Mouse (Mus musculus): Measurements from ENCODE around the gene Snx13. TPM values are rescaled to one million over a fixed set of nuclear protein-coding genes. Genes with fewer than 3 reads are reported as not detected.

Gene Snx13
- polyA plus RNA-seq (2014; fragmentation: Nextera tagmentation; extraction: Ambion mirVana): 23.4 and 27.6 TPM in 2 replicates

DNA sequence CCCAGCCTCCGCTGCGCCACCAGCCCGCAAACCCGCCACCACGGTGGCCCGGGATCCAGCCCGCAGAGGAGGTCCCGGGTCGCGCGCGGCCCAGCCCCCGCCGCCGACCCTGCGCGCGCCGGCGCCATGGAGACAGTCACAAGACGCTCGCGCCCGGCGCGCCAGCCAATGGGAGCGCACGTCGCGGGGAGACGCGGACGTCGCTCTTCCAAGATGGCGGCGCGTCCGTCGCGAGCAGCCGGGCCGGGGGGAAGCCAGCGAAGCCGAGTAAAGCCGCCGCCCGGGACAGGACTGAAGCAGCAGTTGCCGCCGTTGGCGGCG is at the start of gene Snx13:
Gene Snx13, plus strand, starts transcription at position 188 of the 321 bp plus-strand sequence.
- TF ChIP-seq CTCF (IDR thresholded peaks at IDR 0.05; ENCODE audit: low read depth): no peak
- ATAC-seq (ENCODE audit: insufficient read depth): peak; percentile 99
- peak; percentile 97 for DNase-seq
- Histone ChIP-seq H3K4me1 (ENCODE audit: insufficient read depth) (peaks cover 6% of the 10 kb centered on the region; the same call in 1 of the 2 replicates), H3K36me3 (ENCODE audit: insufficient read depth) (no peaks in the 10 kb centered on the region), H3K27me3 (ENCODE audit: insufficient read depth, low read length) (no peaks in the 10 kb centered on the region), H3K27ac (ENCODE audit: low read depth) (peak within 1 kb of the TSS; percentile 96), H3K9me3 (ENCODE audit: low read depth, low read length) (no peaks in the 10 kb centered on the region), H3K9ac (peak within 1 kb of the TSS; percentile 91), H3K4me2 (peak within 1 kb of the TSS; percentile 77), H3K4me3 (ENCODE audit: low read depth, low read length) (peak within 1 kb of the TSS; percentile 94)
- WGBS: under 1% methylated on average over 51 of the region's 51 CpGs

DNA sequence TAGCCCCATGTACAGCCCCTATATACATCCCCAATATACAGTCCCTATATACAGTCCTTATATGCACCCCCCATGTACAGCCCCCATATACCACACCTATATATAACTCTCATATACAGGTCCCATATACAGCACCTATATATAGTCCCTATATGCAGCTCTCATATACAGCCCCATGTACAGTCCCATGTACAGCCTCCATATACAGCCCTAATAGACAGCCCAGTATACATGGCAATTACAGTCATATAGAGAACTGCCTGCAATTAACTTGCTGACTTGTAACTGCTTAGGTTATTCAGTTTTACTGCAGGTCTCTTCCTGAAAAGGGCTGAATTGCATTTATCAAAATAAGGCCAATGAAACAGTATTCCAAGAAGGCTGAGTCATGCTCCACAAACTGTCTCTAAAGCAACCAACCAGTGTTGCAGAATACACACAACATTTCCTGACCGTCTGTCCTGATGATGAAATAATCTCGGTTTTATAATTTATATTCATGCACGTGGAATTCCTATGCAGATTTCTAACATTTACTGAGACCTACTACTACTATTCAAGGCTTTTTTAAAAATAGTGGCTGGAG is 49.3 kb upstream of the Snx13 start:
- no peak overlapping the region for H3K9ac ChIP-seq
- WGBS: 88% methylated on average over 3 of the region's 3 CpGs
- H3K4me3 ChIP-seq (ENCODE audit: low read depth, low read length): no peak overlapping the region
- peaks cover 5% of the 10 kb centered on the region; the same call in 1 of the 2 replicates for H3K9me3 ChIP-seq (ENCODE audit: low read depth, low read length)
- DNase-seq (no peak), ATAC-seq (ENCODE audit: insufficient read depth) (no peak)
- H3K4me1 ChIP-seq (ENCODE audit: insufficient read depth): no peaks in the 10 kb centered on the region
- H3K4me2 ChIP-seq: no peak overlapping the region
- H3K36me3 ChIP-seq (ENCODE audit: insufficient read depth): no peaks in the 10 kb centered on the region
- no peaks in the 10 kb centered on the region for H3K27me3 ChIP-seq (ENCODE audit: insufficient read depth, low read length)
- no peak for TF ChIP-seq CTCF (IDR thresholded peaks at IDR 0.05; ENCODE audit: low read depth)
- no peak overlapping the region for H3K27ac ChIP-seq (ENCODE audit: low read depth)

- Histone ChIP-seq H3K4me3 (ENCODE audit: low read depth, low read length) (no peak overlapping the region), H3K36me3 (ENCODE audit: insufficient read depth) (no peaks in the 10 kb centered on the region), H3K27me3 (ENCODE audit: insufficient read depth, low read length) (no peaks in the 10 kb centered on the region), H3K27ac (ENCODE audit: low read depth) (no peak overlapping the region), H3K4me2 (no peak overlapping the region), H3K4me1 (ENCODE audit: insufficient read depth) (no peaks in the 10 kb centered on the region), H3K9me3 (ENCODE audit: low read depth, low read length) (peaks cover 5% of the 10 kb centered on the region; the same call in 1 of the 2 replicates), H3K9ac (no peak overlapping the region)
- no peak for DNase-seq
- TF ChIP-seq CTCF (IDR thresholded peaks at IDR 0.05; ENCODE audit: low read depth): no peak
- no peak for ATAC-seq (ENCODE audit: insufficient read depth)
- 62% methylated on average over 12 of the region's 12 CpGs for WGBS
Observed at GRCm38 (mm10) chr12:34998778-34999467, 48.1 kb upstream of the Snx13 start.

DNA sequence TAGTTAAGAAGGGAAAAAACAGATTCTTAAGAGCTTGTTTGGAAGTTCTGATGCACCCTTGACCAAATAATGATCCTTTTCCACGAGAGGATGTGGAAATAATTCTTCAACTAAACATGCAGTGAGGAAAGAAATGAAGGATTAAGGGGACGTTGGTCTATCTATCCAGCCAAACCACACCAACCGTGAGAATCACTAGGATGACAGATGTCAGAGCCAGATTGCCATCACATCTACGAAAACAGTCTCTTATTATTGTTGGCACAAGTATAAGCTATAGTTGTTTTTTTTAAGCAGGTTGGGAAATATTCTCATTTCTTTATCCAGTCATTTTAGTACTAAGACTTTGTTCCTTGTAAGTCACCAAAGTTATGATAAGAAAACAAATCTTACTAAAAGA is 46.7 kb upstream of the Snx13 start:
- WGBS: 40% methylated on average over 4 of the region's 4 CpGs
- no peak overlapping the region for H3K9ac ChIP-seq

GRCm38 (mm10) chr12:35005748-35006147 is 41.2 kb upstream of the Snx13 start:
- no peak for DNase-seq
- Histone ChIP-seq H3K4me2 (no peak overlapping the region), H3K27me3 (ENCODE audit: insufficient read depth, low read length) (no peaks in the 10 kb centered on the region), H3K4me3 (ENCODE audit: low read depth, low read length) (no peak overlapping the region), H3K9ac (no peak overlapping the region), H3K36me3 (ENCODE audit: insufficient read depth) (no peaks in the 10 kb centered on the region), H3K9me3 (ENCODE audit: low read depth, low read length) (no peaks in the 10 kb centered on the region), H3K4me1 (ENCODE audit: insufficient read depth) (no peaks in the 10 kb centered on the region), H3K27ac (ENCODE audit: low read depth) (no peak overlapping the region)
- ATAC-seq (ENCODE audit: insufficient read depth): no peak
- no peak for TF ChIP-seq CTCF (IDR thresholded peaks at IDR 0.05; ENCODE audit: low read depth)

More for the DNA sequence above, 46.7 kb upstream of the Snx13 start:
- H3K9me3 ChIP-seq (ENCODE audit: low read depth, low read length): peaks cover 5% of the 10 kb centered on the region; the same call in 1 of the 2 replicates
- no peak overlapping the region for H3K27ac ChIP-seq (ENCODE audit: low read depth)
- TF ChIP-seq CTCF (IDR thresholded peaks at IDR 0.05; ENCODE audit: low read depth): no peak
- H3K36me3 ChIP-seq (ENCODE audit: insufficient read depth): no peaks in the 10 kb centered on the region
- H3K4me2 ChIP-seq: no peak overlapping the region
- no peak for DNase-seq
- no peak for ATAC-seq (ENCODE audit: insufficient read depth)
- H3K27me3 ChIP-seq (ENCODE audit: insufficient read depth, low read length): no peaks in the 10 kb centered on the region
- no peak overlapping the region for H3K4me3 ChIP-seq (ENCODE audit: low read depth, low read length)
- no peaks in the 10 kb centered on the region for H3K4me1 ChIP-seq (ENCODE audit: insufficient read depth)

DNA sequence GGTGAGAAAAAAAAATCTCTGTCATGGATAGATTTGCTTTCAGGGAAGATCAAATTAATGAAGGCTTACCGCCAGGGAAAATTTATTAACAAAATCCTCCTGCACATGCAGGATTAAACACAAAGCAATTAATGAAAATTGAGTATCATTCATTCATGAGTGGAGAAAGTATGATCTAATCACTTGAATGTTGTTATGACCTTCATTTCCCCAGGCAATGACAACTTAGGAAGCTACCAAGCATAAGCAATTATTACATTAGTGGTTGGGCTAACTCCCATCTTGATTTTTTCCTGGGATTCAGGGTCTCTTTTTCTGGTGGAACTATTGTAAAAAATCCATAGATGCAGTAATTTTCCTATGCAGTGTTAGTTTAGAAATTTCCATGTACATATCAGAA is 39.1 kb upstream of the Snx13 start:
- Histone ChIP-seq H3K27me3 (ENCODE audit: insufficient read depth, low read length) (no peaks in the 10 kb centered on the region), H3K4me3 (ENCODE audit: low read depth, low read length) (no peak overlapping the region), H3K4me1 (ENCODE audit: insufficient read depth) (no peaks in the 10 kb centered on the region), H3K27ac (ENCODE audit: low read depth) (no peak overlapping the region), H3K9ac (no peak overlapping the region), H3K9me3 (ENCODE audit: low read depth, low read length) (no peaks in the 10 kb centered on the region), H3K36me3 (ENCODE audit: insufficient read depth) (no peaks in the 10 kb centered on the region), H3K4me2 (no peak overlapping the region)
- ATAC-seq (ENCODE audit: insufficient read depth) (no peak), DNase-seq (no peak)
- no peak for TF ChIP-seq CTCF (IDR thresholded peaks at IDR 0.05; ENCODE audit: low read depth)
- WGBS: 90% methylated on average over 1 of the region's 1 CpGs

GRCm38 (mm10) chr12:35008340-35009137 is 38.4 kb upstream of the Snx13 start:
- H3K4me2 ChIP-seq: no peak overlapping the region
- TF ChIP-seq CTCF (IDR thresholded peaks at IDR 0.05; ENCODE audit: low read depth): no peak
- no peaks in the 10 kb centered on the region for H3K4me1 ChIP-seq (ENCODE audit: insufficient read depth)
- peak; percentile 62 for ATAC-seq (ENCODE audit: insufficient read depth)
- 40% methylated on average over 11 of the region's 11 CpGs for WGBS
- H3K36me3 ChIP-seq (ENCODE audit: insufficient read depth): no peaks in the 10 kb centered on the region
- H3K4me3 ChIP-seq (ENCODE audit: low read depth, low read length): no peak overlapping the region
- DNase-seq: peak; percentile 37
- no peaks in the 10 kb centered on the region for H3K9me3 ChIP-seq (ENCODE audit: low read depth, low read length)
- H3K27ac ChIP-seq (ENCODE audit: low read depth): no peak overlapping the region
- no peak overlapping the region for H3K9ac ChIP-seq
- H3K27me3 ChIP-seq (ENCODE audit: insufficient read depth, low read length): no peaks in the 10 kb centered on the region
